Mouse (Mus musculus) kidney, adult 2 months (tissue): ENCODE data around the gene Itpr3.

Experiments used
- CTCF ChIP-seq: fragments of 200-500 bp; conservative IDR thresholded peaks from 2 replicates; pipeline ENCODE4 v1.5.1; 2011; ENCODE audit warnings: low read depth, mild to moderate bottlenecking, control low read depth, low read length, moderate library complexity, mixed read lengths; ENCODE audit not compliant: insufficient read depth, insufficient read length
- POLR2A ChIP-seq: fragments of 200-500 bp; IDR thresholded peaks from one replicate; pipeline ENCODE4 v1.6.1; 2011; ENCODE audit warnings: low read depth, low read length, control low read depth

GRCm38 (mm10) chr17:27071630-27072029 lies 14.5 kb downstream of the Itpr3 start:
- TF ChIP-seq POLR2A (no peak), CTCF (peak; percentile 45)
